Mouse (Mus musculus): ENCODE data around the gene Spata4.

DNA sequence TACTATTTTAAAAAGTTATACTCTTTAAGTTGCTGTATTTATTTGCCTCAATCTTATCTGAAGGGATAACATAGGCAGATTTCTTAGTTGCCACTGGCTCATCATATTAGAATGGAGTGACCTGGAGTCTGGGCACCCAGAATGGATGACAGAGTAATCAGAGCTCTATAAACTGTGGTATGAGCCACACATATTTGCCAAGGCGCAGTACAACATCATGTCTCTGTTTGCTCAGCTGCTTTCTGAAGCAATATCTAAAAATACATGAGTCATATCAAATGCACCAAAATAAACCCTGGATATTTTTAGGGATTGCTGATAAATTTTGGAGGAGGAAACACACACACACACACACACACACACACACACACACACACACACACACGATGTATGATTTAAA lies 8.8 kb downstream of the Spata4 start:
- TF ChIP-seq CTCF (IDR thresholded peaks at IDR 0.05 in 2 of 3, conservative IDR thresholded peaks at IDR 0.05 in 1 of 3; ENCODE audit: control insufficient read depth in 1 of 3, insufficient read depth in 1 of 3, low read depth in 2 of 3, low read length in 3 of 3, poor library complexity in 1 of 3, severe bottlenecking in 1 of 3) (no peak), ZKSCAN1 (IDR thresholded peaks at IDR 0.05; ENCODE audit: low read depth, low read length) (no peak), MEF2A (IDR thresholded peaks at IDR 0.05; ENCODE audit: extremely low read depth, insufficient replicate concordance, low read depth, low read length, poor library complexity, severe bottlenecking) (no peak), POLR2A (IDR thresholded peaks at IDR 0.05; ENCODE audit: control insufficient read depth in 1 of 2, insufficient read depth in 1 of 2, low read depth in 1 of 2, low read length in 2 of 2, poor library complexity in 1 of 2) (no peak), POLR2AphosphoS5 (IDR thresholded peaks at IDR 0.05; ENCODE audit: borderline replicate concordance, low read depth, low read length) (no peak), UBTF (IDR thresholded peaks at IDR 0.05; ENCODE audit: borderline replicate concordance, insufficient read depth, low read depth, low read length) (no peak), EP300 (IDR thresholded peaks at IDR 0.05; ENCODE audit: low read depth in 1 of 2, low read length in 2 of 2) (no peak), GATA1 (IDR thresholded peaks at IDR 0.05; ENCODE audit: low read depth, low read length) (no peak), ZNF384 (IDR thresholded peaks at IDR 0.05; ENCODE audit: low read depth, low read length) (no peak), TCF12 (IDR thresholded peaks at IDR 0.05; ENCODE audit: low read depth, low read length) (no peak), SMC3 (IDR thresholded peaks at IDR 0.05; ENCODE audit: low read depth, low read length) (no peak), TAL1 (IDR thresholded peaks at IDR 0.05; ENCODE audit: low read length) (no peak), MAX (IDR thresholded peaks at IDR 0.05; ENCODE audit: low read length) (no peak), MYB (IDR thresholded peaks at IDR 0.05; ENCODE audit: low read depth, low read length) (no peak)

Measured in MEL (cell line).